Mouse (Mus musculus) brain, embryonic 14.5 days (tissue): ENCODE measurements around the gene Flot2. TPM values are rescaled to one million over a fixed set of nuclear protein-coding genes. Genes with fewer than 3 reads are reported as not detected.
A peak's percentile ranks its signal among the peaks of the same experiment; 100 is the strongest.
"Not testable (repeated sequence)": the region's sequence is repeated elsewhere in the genome, so short reads cannot be mapped to it uniquely, and the experiment has no call there.

Source experiments
- DNase-seq: peaks from one replicate; pipeline ENCODE4 v3.0.0-alpha.2; 2011; ENCODE audit warnings: low read depth
- CTCF ChIP-seq: fragments of 200-500 bp; IDR thresholded peaks from 2 replicates; pipeline ENCODE4 v1.5.1; 2012; ENCODE audit warnings: inconsistent platforms, mild to moderate bottlenecking, moderate library complexity, borderline replicate concordance; ENCODE audit not compliant: insufficient read depth, insufficient read length; ENCODE audit errors: extremely low read depth
- POLR2A ChIP-seq: fragments of 200-500 bp; IDR thresholded peaks from 2 replicates; pipeline ENCODE4 v1.6.1; 2012; ENCODE audit warnings: mild to moderate bottlenecking, inconsistent platforms, borderline replicate concordance; ENCODE audit not compliant: poor library complexity, insufficient read depth, insufficient read length, severe bottlenecking; ENCODE audit errors: extremely low read depth
- polyA plus RNA-seq: library from polyadenylated mRNA; depleted of rRNA; stranded (reverse); fragments of >200 nt; gene quantifications from 2 replicates; pipeline ENCODE4 v1.2.3, GENCODE M21; 2012

The Flot2 gene
- polyA plus RNA-seq, 1 experiment, result 111 TPM

- TF ChIP-seq CTCF (no peak), POLR2A (no peak)
These were observed 3.7 kb upstream of the Flot2 start for GRCm38 (mm10) chr11:78033931-78034617.

GRCm38 (mm10) chr11:78036791-78037190 is 940 bp upstream of the Flot2 start:
- no peak for DNase-seq
- no peak for TF ChIP-seq CTCF
- TF ChIP-seq POLR2A, result no peak

More at GRCm38 (mm10) chr11:78033931-78034617, 3.7 kb upstream of the Flot2 start:
- DNase-seq, result no peak

GRCm38 (mm10) chr11:78040878-78041277 is 3.1 kb downstream of the Flot2 start:
- TF ChIP-seq POLR2A (no peak), CTCF (peak; percentile 10; the same call in 1 of the 2 replicates)
- no peak for DNase-seq

- not testable (repeated sequence) for DNase-seq
These were observed 4.6 kb downstream of the Flot2 start for GRCm38 (mm10) chr11:78042290-78042870.

- TF ChIP-seq POLR2A (no peak), CTCF (no peak)
- peak; percentile 59 for DNase-seq
These were observed 7.1 kb downstream of the Flot2 start for GRCm38 (mm10) chr11:78044758-78045251.

- not testable (repeated sequence) for DNase-seq
These were observed 10.9 kb downstream of the Flot2 start for GRCm38 (mm10) chr11:78048637-78049036.

- no peak for DNase-seq
- TF ChIP-seq CTCF, result no peak
- no peak for TF ChIP-seq POLR2A
These were observed 15.3 kb downstream of the Flot2 start for GRCm38 (mm10) chr11:78053078-78053477.

- TF ChIP-seq CTCF, result no peak
- no peak for TF ChIP-seq POLR2A
- no peak for DNase-seq
These were observed 19.2 kb downstream of the Flot2 start for GRCm38 (mm10) chr11:78056946-78057345.

GRCm38 (mm10) chr11:78059833-78060757 is 22.4 kb downstream of the Flot2 start:
- peak; percentile 83 for DNase-seq
- TF ChIP-seq CTCF, result peak; percentile 83
- no peak for TF ChIP-seq POLR2A

- TF ChIP-seq CTCF, result no peak
- no peak for TF ChIP-seq POLR2A
- DNase-seq, result no peak
These were observed 24.8 kb downstream of the Flot2 start for GRCm38 (mm10) chr11:78062563-78062962.

GRCm38 (mm10) chr11:78065906-78066305 is 28.2 kb downstream of the Flot2 start:
- TF ChIP-seq CTCF, result no peak
- no peak for TF ChIP-seq POLR2A
- no peak for DNase-seq

GRCm38 (mm10) chr11:78066641-78067040 is 28.9 kb downstream of the Flot2 start:
- TF ChIP-seq CTCF (no peak), POLR2A (no peak)

GRCm38 (mm10) chr11:78067566-78067965 is 29.8 kb downstream of the Flot2 start:
- DNase-seq, result no peak
- TF ChIP-seq POLR2A, result no peak

More at GRCm38 (mm10) chr11:78066641-78067040, 28.9 kb downstream of the Flot2 start:
- no peak for DNase-seq
